Mouse (Mus musculus) hematopoietic stem cell, adult 5-6 weeks (primary cell): ENCODE results near the gene Metrn. TPM values are rescaled to one million over a fixed set of nuclear protein-coding genes. Genes with fewer than 3 reads are reported as not detected.

Experiments used
- ATAC-seq, 2 experiments: fragments of 125-278 bp in 1 of 2; replicated peaks in 1 of 2; 2 replicates each; pipeline ENCODE4 v1.8.0; 2016 to 2017; ENCODE audit warnings: inconsistent platforms in 2 of 2, mild to moderate bottlenecking in 2 of 2, moderate number of reproducible peaks in 2 of 2, low read depth in 1 of 2, moderate TSS enrichment in 1 of 2; ENCODE audit not compliant: low FRiP score in 2 of 2, poor library complexity in 2 of 2, severe bottlenecking in 2 of 2, insufficient read depth in 1 of 2, low TSS enrichment in 1 of 2
- total RNA-seq: library from RNA; stranded (forward); fragments of 172-1452, 232-1000 nt; gene quantifications from 2 replicates; pipeline ENCODE4 v1.2.3, GENCODE M21; 2017

Metrn gene
- total RNA-seq, 1 experiment from 2014 or later = 24.9 TPM

DNA sequence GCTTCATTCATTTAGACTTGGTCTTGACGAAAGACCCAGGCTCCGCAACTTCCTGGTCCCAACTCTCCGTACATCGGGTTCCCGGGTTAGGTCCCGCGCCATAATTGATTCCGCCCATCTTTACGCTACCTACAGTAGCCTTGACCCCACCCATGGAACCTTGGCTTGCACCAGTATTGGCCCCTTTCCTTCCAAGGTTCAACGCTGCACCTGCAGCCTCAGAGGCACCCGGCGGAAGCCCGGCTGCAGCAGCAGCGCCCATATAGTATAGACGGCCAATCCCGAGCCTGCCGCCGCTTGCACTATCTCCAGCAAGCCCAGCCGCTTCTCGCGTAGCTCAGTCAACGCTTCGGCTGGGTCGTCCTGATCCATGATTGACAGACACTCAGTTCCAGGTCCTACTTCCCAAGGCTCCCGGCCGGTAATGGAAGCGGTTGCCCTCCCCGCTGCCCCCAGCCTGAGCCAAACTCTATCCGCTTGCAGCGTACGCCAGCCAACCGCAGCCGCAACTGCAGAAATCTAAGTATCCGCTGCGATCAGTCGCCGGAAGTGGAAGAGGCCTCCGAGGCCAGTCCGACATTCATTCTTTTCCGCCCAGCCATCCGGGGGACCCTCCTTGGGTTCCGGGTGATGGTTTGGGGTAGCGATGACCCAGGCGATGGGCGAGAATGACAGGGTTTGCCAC is 5.0 kb downstream of the Metrn start:
- peak; percentile 42 to 68 for ATAC-seq

DNA sequence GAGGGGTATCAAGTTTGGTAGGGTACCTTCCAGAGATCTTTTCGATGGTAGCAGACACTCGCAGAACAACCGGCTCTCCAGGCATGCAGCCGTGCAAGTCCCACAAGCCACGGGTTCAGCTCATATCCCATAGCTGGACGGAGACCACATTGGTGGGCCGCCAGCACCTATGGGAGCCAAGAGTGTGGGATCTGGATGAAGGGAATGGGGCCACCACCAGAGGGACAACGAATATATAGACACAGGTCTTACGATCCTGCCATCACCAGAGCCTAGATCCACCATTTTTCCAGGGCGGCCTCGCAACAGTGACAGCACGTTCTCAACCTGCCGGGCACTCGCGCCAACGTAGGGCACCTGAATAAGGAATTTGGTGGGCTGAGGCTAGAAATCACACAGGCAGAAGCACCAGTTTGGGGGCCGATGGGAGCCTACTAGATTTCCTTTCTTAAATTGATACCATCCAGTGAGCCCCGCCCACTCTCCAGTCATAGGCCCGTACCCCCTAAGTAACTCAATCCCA is 5.6 kb downstream of the Metrn start:
- no peak for ATAC-seq

- ATAC-seq = no peak
Measured at GRCm38 (mm10) chr17:25786781-25787504, 10.0 kb downstream of the Metrn start.

DNA sequence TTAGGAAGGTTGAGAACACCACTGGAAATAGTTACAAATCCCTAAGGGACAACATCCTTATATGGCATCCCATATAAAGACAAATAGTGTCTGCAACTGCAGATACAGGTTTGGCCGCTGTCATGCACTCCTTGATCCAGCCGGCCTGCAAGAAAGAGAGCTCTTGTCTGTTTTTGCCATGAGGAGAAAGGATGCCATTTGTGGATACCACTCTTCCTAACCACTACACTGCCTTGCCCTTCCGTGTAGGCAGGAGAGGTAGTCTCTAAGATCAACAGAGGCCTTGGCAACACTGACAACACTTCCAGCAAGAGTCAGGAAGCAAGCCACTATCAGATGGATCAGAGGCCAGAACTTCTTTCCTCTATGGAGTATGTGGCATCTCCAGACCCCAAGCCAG is 10.7 kb downstream of the Metrn start, which contains the start of gene Ccdc78:
Gene Ccdc78, plus strand, starts transcription at position 301 of the 400 bp plus-strand sequence.
- no peak for ATAC-seq

DNA sequence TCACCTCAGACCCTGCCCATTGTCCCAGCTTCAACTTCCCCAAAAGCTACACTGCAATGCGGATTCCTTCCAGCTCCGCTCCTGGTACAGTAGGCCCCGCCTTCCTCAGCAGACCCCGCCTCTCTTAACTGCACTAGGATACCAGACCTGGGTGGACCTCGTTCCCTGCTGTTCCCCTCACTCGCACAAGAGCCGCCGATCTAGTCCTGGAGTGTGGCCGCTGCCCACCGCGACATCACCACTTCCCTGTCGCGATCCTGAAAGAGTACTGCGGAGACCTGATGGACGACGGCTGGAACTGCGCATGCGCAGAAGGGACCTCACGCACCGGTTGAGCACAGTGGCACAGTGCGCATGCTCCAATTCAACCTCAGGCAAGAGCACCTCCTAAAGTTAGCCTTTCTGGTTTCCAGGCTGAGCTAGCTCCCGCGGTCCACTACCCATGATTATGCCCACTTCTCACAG is 11.6 kb downstream of the Metrn start, which contains the start of gene Haghl:
Gene Haghl, minus strand, starts transcription at position 393 of the 465 bp plus-strand sequence.
- peak; percentile 86 to 88 for ATAC-seq

DNA sequence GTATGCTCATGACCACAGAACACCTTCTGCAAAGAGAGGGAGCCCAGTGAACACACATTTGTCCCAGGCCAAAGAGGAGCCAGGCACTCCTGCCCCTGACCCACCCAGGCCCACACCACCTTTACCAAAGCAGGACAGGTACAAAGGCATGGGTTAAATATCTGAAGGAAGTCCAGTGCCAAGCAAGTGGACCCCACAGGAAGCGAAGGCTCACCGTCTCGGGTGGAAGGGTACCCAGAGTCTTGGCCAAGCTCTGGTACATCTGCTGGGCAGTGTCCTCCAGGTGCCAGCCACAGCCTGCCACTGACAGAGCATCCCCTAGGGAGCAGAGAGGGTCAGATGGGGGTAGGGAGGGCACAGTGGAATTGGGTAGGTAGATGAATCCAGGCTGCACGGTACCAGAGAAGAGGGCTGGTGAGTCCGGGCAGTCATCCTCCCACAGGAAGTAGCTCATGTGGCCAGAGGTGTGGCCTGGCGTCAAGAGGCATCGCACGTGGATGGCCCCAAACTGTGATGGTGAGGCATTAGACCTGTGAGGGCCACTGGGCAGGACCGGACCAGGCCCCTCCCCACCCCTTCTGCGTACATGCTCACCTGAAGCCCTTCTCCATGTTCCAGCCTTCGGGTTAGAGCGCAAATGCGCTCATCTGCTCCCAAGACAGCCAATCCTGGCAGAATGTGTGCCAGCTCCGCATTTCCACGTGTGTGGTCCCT is 12.9 kb downstream of the Metrn start:
- ATAC-seq = no peak

GRCm38 (mm10) chr17:25783086-25783485 is 13.8 kb downstream of the Metrn start:
- ATAC-seq = no peak

- ATAC-seq = no peak
Measured at GRCm38 (mm10) chr17:25781339-25781738, 15.6 kb downstream of the Metrn start.

DNA sequence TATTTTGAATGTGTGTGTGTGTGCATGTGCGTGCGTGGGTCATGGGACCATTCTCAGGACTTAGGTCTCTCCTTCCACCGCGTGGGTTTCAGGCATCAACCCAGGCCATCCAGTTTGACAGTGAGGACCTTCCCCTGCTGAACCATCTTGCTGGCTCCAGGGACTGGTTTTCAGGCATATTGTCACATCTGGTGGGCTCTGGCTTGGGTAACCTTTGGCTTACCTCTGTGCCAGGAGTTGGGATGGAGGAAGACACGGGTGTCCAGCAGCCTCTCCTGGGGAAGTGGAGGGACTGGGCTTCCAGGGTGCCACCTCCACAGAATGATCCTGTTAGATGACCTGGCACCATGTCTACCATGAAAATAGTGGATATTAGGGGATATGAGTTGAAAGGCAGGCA is 19.0 kb downstream of the Metrn start:
- ATAC-seq = no peak

DNA sequence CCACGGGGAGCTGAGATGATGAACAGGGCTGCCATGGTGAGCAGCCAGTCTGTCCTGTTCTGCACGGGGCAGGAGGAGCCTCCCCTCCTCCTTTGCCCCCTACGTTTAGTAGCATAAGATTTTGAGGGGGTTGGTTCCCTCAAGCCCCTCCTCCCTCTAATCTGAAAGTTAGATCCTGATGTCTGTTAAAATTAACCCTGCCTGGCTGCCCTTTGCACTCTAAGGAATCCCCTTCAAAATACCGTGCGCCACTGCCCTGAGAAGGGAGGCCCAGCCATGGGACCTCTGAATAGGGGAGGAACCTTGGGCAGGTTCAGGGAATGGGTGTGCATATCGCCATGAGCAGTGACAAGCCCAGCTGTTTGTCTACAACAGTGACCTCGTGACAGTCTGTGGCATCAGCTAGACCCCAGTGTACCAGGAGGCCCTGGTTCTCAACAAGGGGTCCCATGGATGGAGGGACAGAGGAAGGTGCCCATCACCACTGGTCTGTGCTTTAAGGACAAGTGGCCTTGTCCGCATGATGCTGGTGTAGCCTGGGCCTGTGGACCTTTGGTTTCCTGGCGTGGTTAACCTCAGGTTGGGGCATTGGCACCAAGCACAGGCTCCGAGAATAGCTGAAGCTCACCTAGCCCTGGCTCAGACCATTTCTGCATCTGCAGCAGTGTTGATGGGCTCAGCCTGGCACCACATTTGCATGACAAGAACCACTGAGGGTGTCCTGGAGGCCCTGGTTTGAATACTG is 21.4 kb downstream of the Metrn start:
- no peak for ATAC-seq

- ATAC-seq = peak; percentile 92 to 94
Measured at GRCm38 (mm10) chr17:25773549-25774120, 23.3 kb downstream of the Metrn start, which contains the start of gene Narfl. Gene Narfl, plus strand, starts transcription at chr17:25773776.

- no peak for ATAC-seq
Measured at GRCm38 (mm10) chr17:25769331-25769730, 27.6 kb downstream of the Metrn start.

DNA sequence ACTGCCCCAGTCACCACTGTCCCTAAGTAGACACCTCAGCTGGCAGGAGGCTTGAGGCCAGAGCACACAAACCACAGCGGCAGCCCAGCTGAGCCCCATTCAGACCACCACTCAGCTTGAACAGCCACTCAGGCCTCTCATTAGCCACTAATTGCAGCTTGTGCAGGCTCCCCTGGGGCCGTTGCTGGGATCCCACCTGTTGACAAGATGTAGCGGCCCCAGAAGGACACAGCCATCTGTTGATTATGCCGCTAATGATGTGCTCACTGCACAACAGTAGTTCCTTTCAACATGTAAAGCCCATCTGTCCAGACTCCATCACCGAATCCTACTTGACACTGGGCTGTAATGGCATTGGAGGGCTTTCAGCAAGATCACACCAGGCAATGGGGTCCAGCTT is 31.1 kb downstream of the Metrn start:
- no peak for ATAC-seq

- ATAC-seq = no peak
Measured at GRCm38 (mm10) chr17:25762591-25762990, 34.3 kb downstream of the Metrn start.

DNA sequence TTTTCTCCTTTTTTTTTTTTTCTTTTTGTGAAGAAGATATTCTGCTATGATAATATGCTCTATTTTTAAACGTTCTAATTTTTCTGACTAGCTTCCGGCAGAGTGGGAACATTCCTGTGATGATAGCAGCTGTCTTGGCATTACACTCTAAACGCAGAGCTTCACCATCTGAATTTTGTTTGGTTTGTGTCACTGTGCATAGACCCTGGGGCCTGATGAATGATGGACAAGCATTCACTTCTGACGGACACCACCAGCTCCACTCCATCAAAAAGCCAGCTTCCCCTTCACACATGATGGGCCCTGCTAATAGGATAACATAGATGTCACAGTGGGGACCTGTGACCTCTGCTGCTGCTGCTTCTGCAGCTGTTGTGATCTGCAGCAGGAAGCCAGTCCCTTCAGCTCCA is 35.4 kb downstream of the Metrn start:
- no peak for ATAC-seq

DNA sequence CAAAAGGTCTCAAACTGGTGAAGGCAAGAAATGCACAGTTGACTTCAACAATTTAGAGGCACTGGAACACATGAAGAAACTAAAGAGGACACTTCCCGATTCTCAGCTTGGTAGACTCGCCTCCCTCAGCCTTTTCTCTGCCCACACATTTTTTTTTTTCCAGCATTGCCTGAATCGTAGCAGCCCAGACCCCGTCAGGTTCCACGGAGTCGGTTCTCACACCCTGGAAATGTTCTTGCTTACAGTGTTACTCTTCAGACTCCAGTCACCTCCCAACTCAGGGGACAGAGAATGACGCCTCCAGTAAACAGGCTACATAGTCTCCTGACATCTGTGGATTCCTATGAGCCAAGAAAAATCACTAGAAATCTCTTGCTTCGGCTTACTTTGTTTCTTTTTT is 36.8 kb downstream of the Metrn start:
- ATAC-seq = no peak

DNA sequence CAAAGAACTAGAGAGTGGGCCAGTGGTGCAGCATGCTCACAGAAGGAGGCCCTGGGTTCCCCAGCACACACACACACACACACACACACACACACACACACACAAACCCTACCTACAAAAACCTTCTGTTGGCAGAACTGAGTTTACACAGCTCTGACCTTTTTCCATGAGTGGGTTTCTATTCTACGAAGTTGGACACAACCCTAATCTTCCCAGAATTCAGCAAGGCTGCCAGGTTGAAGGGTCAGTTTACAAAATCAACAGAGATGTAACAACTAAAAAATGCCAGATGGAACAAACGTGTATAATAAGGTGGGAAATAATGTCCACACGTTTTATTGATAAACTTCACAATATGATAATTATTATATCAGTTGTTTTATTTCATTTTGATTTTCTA is 39.2 kb downstream of the Metrn start:
- ATAC-seq = no peak
